Mouse (Mus musculus): ENCODE data around the gene Nudt1.

Nudt1 gene

DNA sequence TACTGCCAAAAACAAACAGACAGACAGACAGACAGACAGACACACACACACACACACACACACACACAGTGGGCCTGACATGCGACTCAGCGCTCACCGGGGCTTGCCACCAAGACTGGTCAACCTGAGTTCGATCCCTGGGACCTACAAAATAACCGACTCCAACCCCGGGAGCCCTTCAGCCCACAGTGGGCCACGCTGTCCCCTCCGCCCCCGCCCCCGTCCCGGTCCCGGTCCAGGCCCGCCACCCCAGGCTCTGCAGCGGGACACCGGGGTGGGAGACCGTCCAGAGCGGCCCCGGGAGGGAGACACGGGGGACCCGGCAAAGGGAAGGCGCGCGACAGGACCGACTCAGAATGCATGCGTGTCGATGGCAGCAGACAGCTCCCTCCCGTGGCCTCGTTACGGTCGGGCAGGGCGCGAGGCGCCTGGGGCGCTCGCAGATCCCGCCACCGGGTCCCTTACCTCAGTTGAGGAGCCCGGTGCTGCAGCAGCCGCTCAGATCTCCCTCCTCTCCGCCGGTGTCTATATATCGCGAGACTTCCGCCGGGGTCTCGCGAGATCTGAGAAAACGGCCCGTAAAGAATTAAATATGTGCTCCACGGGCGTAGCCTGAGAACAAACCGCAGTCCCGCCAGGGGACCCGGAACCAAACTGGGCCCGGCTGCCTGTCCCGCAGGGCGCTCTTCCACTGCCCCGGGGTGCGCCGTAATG lies at the start of gene Nudt1, which contains the start of gene Mad1l1:
Gene Nudt1, plus strand, starts transcription at position 615 of the 714 bp plus-strand sequence.
Gene Mad1l1, minus strand, starts transcription at position 511 of the 714 bp plus-strand sequence.
- peak; percentile 92 to 94 for DNase-seq (ENCODE audit: low spot score in 2 of 2)

DNA sequence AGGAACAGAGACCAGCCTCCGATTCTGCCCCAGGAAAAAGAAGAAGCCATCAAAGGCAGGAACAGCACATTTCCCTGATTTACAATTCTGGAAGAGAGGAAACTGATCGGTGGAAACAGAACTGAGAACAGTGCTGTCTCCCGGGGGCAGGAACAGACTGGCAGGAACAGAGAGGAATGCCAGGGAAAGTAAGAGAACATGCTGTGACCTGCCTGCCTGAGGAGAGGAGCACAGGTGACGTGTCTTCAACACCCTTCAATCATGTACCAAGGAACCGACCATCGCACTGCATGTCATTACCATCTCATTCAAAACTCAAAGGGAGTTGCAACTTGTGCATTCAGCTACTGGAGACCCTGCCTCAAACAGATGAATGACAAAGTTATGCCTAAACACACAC lies 44.7 kb upstream of the Nudt1 start:
- no peak for DNase-seq (ENCODE audit: low spot score in 2 of 2)

GRCm38 (mm10) chr5:140280205-140280604 lies 41.3 kb upstream of the Nudt1 start:
- DNase-seq (ENCODE audit: low spot score in 2 of 2), result no peak

GRCm38 (mm10) chr5:140282376-140282775 lies 39.1 kb upstream of the Nudt1 start:
- no peak for DNase-seq (ENCODE audit: low spot score in 2 of 2)

GRCm38 (mm10) chr5:140282900-140283299 lies 38.6 kb upstream of the Nudt1 start:
- DNase-seq (ENCODE audit: low spot score in 2 of 2), result no peak

DNA sequence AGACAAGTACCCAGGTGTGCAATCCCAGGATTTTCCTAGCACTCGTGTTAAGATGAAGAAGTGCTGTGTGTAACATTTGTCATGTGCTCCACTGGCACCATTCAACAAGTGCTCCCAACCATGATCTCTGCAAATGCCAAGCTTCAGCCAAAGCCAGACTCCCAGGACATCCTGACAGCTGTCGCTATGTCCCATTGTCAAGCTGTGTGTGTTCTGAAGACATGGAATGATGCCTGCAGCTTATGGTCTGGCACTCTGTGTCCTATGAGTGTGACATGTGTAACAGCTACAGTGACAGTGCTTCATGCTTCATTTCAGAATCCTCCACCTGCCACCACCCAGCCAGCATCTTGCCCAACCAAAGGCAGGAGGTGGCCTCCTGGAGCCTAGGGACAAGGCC lies 37.4 kb upstream of the Nudt1 start:
- no peak for DNase-seq (ENCODE audit: low spot score in 2 of 2)

DNA sequence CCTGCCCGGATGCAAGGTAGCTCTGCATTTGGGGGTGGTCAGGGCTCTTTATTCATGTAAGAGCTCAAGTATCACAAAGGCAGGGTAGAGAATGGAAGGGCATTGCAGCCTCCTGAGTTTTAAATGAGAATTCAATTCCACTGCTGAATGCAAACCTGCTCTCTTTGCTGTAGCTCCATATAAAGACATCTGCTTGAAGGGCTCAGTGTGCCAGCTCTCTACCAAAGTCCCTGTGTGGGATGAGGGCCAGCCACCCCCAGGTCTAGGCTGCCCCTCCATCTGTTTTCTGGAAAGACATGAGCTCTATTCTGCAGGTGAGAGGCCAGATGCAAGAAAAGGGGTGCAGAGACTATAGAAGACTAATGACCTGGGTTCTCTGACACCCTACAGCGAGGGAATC lies 36.7 kb upstream of the Nudt1 start:
- no peak for DNase-seq (ENCODE audit: low spot score in 2 of 2)

DNA sequence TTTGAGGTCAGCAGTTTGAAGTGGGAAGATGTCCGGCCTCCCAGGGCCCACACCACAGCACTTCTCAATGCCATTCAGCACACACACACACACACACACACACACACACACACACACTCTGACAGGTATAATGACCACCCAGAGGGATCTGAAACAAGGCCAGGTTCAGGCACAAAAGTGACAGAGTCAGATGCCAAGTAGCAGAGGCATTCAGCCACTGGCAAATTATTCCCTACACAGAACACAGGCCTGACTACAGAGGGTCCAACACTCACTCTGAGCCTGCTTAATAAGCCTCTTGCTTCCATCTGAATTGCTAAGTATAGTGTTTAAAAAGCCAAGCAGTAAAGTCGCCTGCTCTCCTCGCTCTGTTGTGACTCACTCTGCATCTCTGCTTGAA lies 33.2 kb upstream of the Nudt1 start:
- no peak for DNase-seq (ENCODE audit: low spot score in 2 of 2)

DNA sequence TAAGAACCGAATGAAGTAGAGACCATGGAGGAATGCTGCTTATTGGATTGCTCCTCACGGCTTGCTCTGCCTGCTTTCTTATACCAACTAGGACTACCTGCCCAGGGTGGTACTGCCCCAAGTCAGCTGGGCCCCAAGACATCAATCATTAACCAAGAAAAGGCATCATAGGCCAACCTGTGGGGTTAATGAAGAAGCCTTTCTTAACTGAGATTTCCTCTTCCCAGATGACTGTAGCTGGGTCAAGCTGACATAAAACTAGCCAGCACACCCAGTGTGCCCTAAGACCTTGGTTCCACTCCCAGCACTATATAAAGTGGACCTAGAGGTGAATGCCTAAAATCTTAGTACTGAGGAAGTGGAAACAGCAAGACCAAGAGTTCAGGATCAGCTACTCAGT lies 32.3 kb upstream of the Nudt1 start:
- DNase-seq (ENCODE audit: low spot score in 2 of 2), result no peak

DNA sequence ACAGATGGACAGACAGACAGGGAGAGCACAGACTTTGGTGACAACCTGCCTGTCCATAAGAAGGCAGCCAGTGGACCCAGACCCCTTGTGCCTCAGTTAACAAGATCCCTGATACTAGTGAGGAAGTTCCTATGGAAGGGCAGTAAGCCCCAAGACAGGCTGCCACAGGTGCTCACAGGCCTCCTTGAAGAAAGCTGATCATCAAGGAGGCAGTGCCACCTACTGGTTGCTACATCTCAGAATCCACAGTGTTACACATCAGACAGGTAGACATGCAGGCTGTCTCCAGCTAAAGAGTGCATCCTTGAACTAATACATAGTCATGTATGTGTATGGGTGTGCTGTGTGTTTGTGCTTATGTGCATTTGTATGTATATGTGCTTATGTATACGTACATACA lies 29.3 kb upstream of the Nudt1 start:
- no peak for DNase-seq (ENCODE audit: low spot score in 2 of 2)

- DNase-seq (ENCODE audit: low spot score in 2 of 2), result no peak
Measured at GRCm38 (mm10) chr5:140298291-140298690, 23.2 kb upstream of the Nudt1 start.

DNA sequence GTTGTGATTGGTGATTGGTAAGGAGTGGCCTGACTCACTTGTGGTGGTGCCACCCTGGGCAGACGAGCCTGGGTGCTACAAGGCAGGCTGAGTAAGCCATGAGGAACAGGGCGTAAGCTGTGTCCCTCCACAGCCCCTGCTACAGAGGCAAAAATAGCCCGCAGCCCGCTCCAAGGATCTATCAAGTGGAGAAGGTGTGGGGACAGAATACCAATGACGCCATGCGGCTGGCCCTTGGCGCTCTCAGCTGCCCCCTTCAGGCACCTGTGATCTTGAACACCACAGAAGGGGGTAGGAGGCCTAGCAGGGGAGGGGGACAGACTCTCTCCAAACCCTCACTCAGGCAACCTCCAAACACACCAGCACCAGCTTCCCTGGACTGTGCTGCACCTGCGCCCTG lies 15.4 kb upstream of the Nudt1 start:
- DNase-seq (ENCODE audit: low spot score in 2 of 2), result no peak

DNA sequence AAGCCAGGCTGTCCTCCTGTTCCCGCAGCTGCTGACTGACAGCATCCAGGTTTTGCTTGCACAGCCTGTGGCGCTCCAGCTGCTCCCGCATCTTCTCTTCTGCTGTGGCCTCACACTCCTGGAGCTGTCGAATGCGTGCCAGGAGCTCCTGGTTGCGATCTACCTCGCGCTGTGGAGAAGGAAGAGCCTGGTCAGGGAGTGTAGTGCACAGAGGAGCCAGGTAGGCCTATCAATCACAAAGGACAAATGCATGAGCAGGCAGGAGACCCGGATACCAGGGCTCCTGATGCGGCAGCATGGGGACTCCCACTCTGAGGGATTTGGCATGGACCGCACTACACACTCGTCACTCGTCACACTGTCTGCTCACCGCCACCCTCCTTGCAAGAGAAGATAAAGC lies 13.9 kb upstream of the Nudt1 start:
- no peak for DNase-seq (ENCODE audit: low spot score in 2 of 2)

DNA sequence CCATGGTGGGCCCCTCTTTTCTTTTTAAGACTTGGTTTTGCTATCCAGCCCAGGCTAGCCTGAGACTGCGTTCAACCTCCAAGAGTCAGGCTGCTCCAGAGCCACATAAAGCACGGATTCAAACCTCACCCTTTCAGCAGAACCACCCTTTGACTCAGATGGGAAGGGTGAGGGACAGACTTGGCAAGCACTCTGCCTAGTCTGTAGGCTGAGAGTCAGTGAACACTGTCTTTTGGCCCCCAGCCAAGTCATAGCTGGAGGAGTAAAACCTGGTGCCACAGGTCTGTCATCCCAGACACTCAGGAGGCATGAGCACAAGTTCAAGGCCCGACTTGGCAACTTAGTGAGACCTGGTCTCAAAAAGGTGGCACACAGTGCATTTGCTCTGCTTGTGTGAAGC lies 4.7 kb upstream of the Nudt1 start:
- no peak for DNase-seq (ENCODE audit: low spot score in 2 of 2)

DNA sequence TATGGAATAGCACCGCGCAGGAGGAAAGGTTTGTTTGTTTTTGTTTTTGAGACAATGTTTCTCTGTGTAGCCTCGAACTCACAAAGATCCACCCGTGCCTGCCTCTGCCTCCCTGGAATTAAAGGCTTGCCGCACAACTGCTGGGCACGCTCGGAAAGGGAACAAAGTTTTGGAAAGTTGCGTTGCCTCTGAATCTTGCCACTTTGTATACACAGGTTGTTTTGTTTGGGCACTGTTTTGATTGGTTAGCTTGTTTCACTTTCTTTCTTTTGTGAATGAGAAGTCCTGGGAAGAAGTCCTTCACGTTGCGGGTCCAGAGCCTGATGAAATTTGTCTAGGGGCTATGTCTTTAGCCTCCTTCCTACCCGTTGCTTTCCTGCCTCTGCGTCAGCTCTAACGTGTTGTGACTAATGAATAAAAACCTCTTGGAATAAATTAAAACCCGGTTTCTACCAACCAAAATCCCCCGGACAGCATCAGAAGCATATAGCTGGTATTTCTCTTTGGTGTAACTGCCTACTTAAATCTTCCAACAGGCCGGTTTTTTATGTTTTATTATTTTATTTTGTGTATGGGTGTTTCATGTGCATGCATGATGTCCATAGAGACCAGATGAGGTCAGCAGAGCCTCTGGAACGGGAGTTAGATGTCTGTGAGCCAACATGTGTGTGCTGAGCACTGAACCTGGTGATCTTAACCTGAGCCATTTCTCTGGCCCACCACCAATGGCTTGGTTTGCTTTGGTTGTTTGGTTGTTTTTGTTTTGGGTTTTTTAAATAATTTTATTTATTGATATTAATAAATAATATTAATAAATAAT lies 510 bp downstream of the Nudt1 start:
- no peak for DNase-seq (ENCODE audit: low spot score in 2 of 2)

DNA sequence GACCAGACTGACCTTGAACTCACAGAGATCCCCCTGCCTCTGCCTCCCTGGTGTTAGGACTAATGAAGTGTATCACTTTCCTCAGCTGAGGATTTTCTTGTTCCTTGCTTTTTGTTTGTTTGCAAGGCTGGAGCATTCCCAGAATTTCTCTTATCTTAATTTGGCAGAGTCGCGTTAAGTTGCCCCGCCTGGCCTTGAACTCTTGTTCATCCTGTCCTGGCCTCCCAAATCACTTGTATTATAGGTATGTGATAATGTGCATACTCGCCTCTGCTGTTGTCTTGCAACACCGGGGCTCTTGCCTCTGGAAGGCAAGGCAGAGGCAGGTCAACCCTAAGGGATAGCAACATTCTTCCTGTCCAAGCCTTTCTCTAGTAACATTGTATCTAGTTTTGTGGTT lies 2.6 kb downstream of the Nudt1 start:
- DNase-seq (ENCODE audit: low spot score in 2 of 2), result no peak

DNA sequence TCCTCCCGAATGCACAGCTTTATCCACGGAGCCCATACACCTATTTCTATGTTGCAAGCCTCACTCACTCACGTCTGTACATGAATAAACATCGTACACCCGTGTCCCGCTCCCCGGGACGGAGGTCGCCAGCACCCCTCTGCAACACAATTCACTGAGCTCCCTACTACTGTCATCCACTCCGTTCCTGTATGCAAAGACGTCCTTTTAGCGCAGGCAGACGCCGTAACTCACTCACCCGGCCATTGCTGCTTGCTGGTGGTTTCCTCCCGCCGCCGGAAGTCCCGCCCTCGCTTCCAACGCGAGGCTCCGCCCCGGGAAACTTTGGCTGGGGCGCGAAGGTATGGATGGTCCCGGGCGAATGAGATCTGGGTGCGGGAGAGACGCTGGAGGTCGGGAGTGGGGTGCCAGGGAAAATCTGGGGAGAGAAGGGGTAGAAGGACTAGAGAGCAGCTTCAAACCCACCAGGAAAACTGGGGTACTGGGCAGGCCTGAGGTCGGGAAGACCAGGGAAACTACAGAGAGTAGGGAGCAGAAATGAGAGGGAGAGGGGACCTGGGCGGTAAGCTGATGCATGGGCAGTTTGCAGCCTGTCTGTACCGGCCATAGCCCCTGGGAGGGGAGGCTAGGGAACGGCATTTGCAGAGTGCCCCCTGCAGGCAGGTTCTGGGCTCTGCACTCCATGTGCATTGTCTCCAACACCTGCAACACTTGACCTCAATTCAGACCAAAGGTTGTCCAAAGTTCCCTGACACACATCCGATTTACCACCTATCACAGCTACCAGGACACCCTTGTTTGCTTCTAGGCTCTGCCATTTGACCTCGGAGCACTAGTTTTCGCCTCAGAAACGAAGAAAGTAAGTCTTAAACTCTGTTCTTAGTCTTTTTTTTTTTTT lies 10.4 kb downstream of the Nudt1 start, which contains the start of gene Mrm2:
Gene Mrm2, minus strand, starts transcription at position 284 of the 898 bp plus-strand sequence.
- DNase-seq (ENCODE audit: low spot score in 2 of 2), result peak; percentile 78 to 88

GRCm38 (mm10) chr5:140332519-140332918 lies 11.1 kb downstream of the Nudt1 start:
- DNase-seq (ENCODE audit: low spot score in 2 of 2), result no peak

GRCm38 (mm10) chr5:140333631-140334030 lies 12.2 kb downstream of the Nudt1 start:
- no peak for DNase-seq (ENCODE audit: low spot score in 2 of 2)

- no peak for DNase-seq (ENCODE audit: low spot score in 2 of 2)
Measured at GRCm38 (mm10) chr5:140336680-140337079, 15.2 kb downstream of the Nudt1 start.

- DNase-seq (ENCODE audit: low spot score in 2 of 2), result no peak
Measured at GRCm38 (mm10) chr5:140338779-140339178, 17.3 kb downstream of the Nudt1 start.

GRCm38 (mm10) chr5:140339836-140340235 lies 18.4 kb downstream of the Nudt1 start:
- no peak for DNase-seq (ENCODE audit: low spot score in 2 of 2)

Data from urinary bladder, postnatal 4 days (tissue).